ENCODE assay signal across 9 mouse cellular contexts in genomic region chr8:104191496-104191895, GRCm38 (mm10). TPM values are rescaled to one million over a fixed set of nuclear protein-coding genes. Genes with fewer than 3 reads are reported as not detected.
A peak's percentile ranks its signal among the peaks of the same experiment; 100 is the strongest.
DNase-seq lines count a peak whose midpoint lies in the region; ATAC-seq and TF ChIP-seq lines count a peak whose summit lies in the region.
"Had no signal": no experiment of that assay in that cellular context is flagged by ENCODE, and none has a peak within 500 bp of the region (broad histone marks: within the 10 kb centered on the region; RNA-seq: fewer than 3 reads in every experiment).

No protein-coding gene starts in this region.

- TF ChIP-seq POLR2A in cerebellum, adult 2 months (IDR thresholded peaks at IDR 0.05; ENCODE audit: borderline replicate concordance, insufficient read depth, low read length), result no peak

- DNase-seq in kidney, adult 9 months, result no peak
- peak; percentile 65 for DNase-seq in embryo, embryonic 10.5 days (ENCODE audit: low spot score)
- DNase-seq in midbrain, postnatal 0 days (ENCODE audit: low spot score), result peak; percentile 49
- no peak for DNase-seq in left cerebral cortex, adult 18-20 months (ENCODE audit: low spot score in 2 of 2)
- no peak for DNase-seq in cerebellum, adult 2 months

- 0 out of 2 replicates have a peak overlapping the region, but pooled peaks have one; percentile 3 for H3K27ac ChIP-seq in kidney, embryonic 16.5 days (ENCODE audit: low read length)
- peak overlapping the region; percentile 58 for H3K27ac ChIP-seq in hindbrain, embryonic 12.5 days
- H3K27ac ChIP-seq in midbrain, postnatal 0 days (ENCODE audit: low read depth, low read length), result no peak overlapping the region
- H3K27ac ChIP-seq in cerebellum, adult 2 months (ENCODE audit: insufficient read depth, low read length), result no peak overlapping the region
- H3K27ac ChIP-seq in forebrain, embryonic 13.5 days, result no peak overlapping the region

- no peak for TF ChIP-seq CTCF in midbrain, postnatal 0 days (IDR thresholded peaks at IDR 0.05)
- TF ChIP-seq CTCF in cerebellum, adult 2 months (IDR thresholded peaks at IDR 0.05; ENCODE audit: borderline replicate concordance, insufficient read depth, low read depth, low read length), result no peak

- H3K4me3 ChIP-seq in kidney, embryonic 16.5 days (ENCODE audit: low read length), result no peak overlapping the region
- H3K4me3 ChIP-seq in hindbrain, embryonic 12.5 days, result no peak overlapping the region
- H3K4me3 ChIP-seq in midbrain, postnatal 0 days (ENCODE audit: low read depth, low read length), result no peak overlapping the region
- no peak overlapping the region for H3K4me3 ChIP-seq in cerebellum, adult 2 months (replicated peaks; ENCODE audit: insufficient read depth, low read depth, low read length)
- H3K4me3 ChIP-seq in forebrain, embryonic 13.5 days, result no peak overlapping the region

- H3K4me1 ChIP-seq in kidney, embryonic 16.5 days (ENCODE audit: insufficient read depth, low read length), result peaks cover 12% of the 10 kb centered on the region
- peaks cover 5% of the 10 kb centered on the region for H3K4me1 ChIP-seq in hindbrain, embryonic 12.5 days
- H3K4me1 ChIP-seq in midbrain, postnatal 0 days (ENCODE audit: insufficient read depth, low read length), result no peaks in the 10 kb centered on the region
- H3K4me1 ChIP-seq in cerebellum, adult 2 months (ENCODE audit: control insufficient read depth, insufficient read depth, low read length), result no peaks in the 10 kb centered on the region
- no peaks in the 10 kb centered on the region for H3K4me1 ChIP-seq in forebrain, embryonic 13.5 days

- H3K36me3 ChIP-seq in kidney, embryonic 16.5 days (ENCODE audit: insufficient read depth, low read length), result no peaks in the 10 kb centered on the region
- H3K36me3 ChIP-seq in hindbrain, embryonic 12.5 days, result no peaks in the 10 kb centered on the region
- no peaks in the 10 kb centered on the region for H3K36me3 ChIP-seq in midbrain, postnatal 0 days (ENCODE audit: insufficient read depth, low read length)
- H3K36me3 ChIP-seq in forebrain, embryonic 13.5 days (ENCODE audit: poor library complexity, severe bottlenecking), result no peaks in the 10 kb centered on the region
- H3K36me3 ChIP-seq: G1E had no signal

- H3K9ac ChIP-seq in kidney, embryonic 16.5 days (replicated peaks; ENCODE audit: low read length), result no peak overlapping the region
- H3K9ac ChIP-seq in hindbrain, embryonic 12.5 days, result no peak overlapping the region
- no peak overlapping the region for H3K9ac ChIP-seq in midbrain, postnatal 0 days (replicated peaks; ENCODE audit: low read length, poor library complexity, severe bottlenecking)
- H3K9ac ChIP-seq in forebrain, embryonic 13.5 days, result no peak overlapping the region

- 15% methylated on average over 11 of the region's 11 CpGs for WGBS in kidney, embryonic 16.5 days
- WGBS in hindbrain, embryonic 12.5 days, result 19% methylated on average over 11 of the region's 11 CpGs
- WGBS in midbrain, postnatal 0 days, result 23% methylated on average over 11 of the region's 11 CpGs
- 16% methylated on average over 11 of the region's 11 CpGs for whole genome bisulfite sequencing in cerebellum, adult 2 months
- WGBS in forebrain, embryonic 13.5 days, result 71% methylated on average over 11 of the region's 11 CpGs

- ATAC-seq in kidney, embryonic 16.5 days (ENCODE audit: low FRiP score, low TSS enrichment), result peak; percentile 89
- ATAC-seq in hindbrain, embryonic 12.5 days (ENCODE audit: low FRiP score), result peak; percentile 85
- no peak for ATAC-seq in midbrain, postnatal 0 days (ENCODE audit: low FRiP score)
- no peak for ATAC-seq in forebrain, embryonic 13.5 days

- H3K27me3 ChIP-seq in kidney, embryonic 16.5 days (ENCODE audit: insufficient read depth, low read length), result no peaks in the 10 kb centered on the region
- peaks cover 7% of the 10 kb centered on the region for H3K27me3 ChIP-seq in hindbrain, embryonic 12.5 days
- H3K27me3 ChIP-seq in midbrain, postnatal 0 days (ENCODE audit: insufficient read depth, low read length), result no peaks in the 10 kb centered on the region
- no peaks in the 10 kb centered on the region for H3K27me3 ChIP-seq in cerebellum, adult 2 months (ENCODE audit: control insufficient read depth, insufficient read depth, low read length)
- no peaks in the 10 kb centered on the region for H3K27me3 ChIP-seq in forebrain, embryonic 13.5 days

- H3K9me3 ChIP-seq in kidney, embryonic 16.5 days (ENCODE audit: low read length), result peaks cover 4% of the 10 kb centered on the region; the same call in 1 of the 2 replicates
- H3K9me3 ChIP-seq in hindbrain, embryonic 12.5 days (replicated peaks), result 0 out of 2 replicates have a peak, but pooled peaks cover 6% of the 10 kb centered on the region
- H3K9me3 ChIP-seq in midbrain, postnatal 0 days (ENCODE audit: low read length), result 0 out of 2 replicates have a peak, but pooled peaks cover 4% of the 10 kb centered on the region
- peaks cover 3% of the 10 kb centered on the region; the same call in 1 of the 2 replicates for H3K9me3 ChIP-seq in forebrain, embryonic 13.5 days (replicated peaks)

- no peak overlapping the region for H3K4me2 ChIP-seq in kidney, embryonic 16.5 days (replicated peaks; ENCODE audit: low read depth, low read length)
- H3K4me2 ChIP-seq in hindbrain, embryonic 12.5 days (replicated peaks), result no peak overlapping the region
- no peak overlapping the region for H3K4me2 ChIP-seq in midbrain, postnatal 0 days (ENCODE audit: low read depth, low read length, poor library complexity, severe bottlenecking)
- H3K4me2 ChIP-seq in forebrain, embryonic 13.5 days, result no peak overlapping the region

RNA-seq across cellular contexts. Expression of gene Bean1, which starts 21.3 kb away (rescaled TPM):
- 2.3 and 2.5 TPM in 2 replicates for polyA plus RNA-seq in kidney, embryonic 16.5 days (2015; fragmentation: Nextera tagmentation; extraction: Ambion mirVana)
- 2.2 and 2.6 TPM in 2 replicates for polyA plus RNA-seq in hindbrain, embryonic 12.5 days (2016; fragmentation: Nextera tagmentation; extraction: Ambion mirVana)
- total RNA-seq in midbrain, postnatal 0 days (2014; rRNA removed), result 30.6 and 34.9 TPM in 2 replicates
- 10.9 and 11.4 TPM in 2 replicates for polyA plus RNA-seq in midbrain, postnatal 0 days (2015; fragmentation: Nextera tagmentation; extraction: Ambion mirVana)
- total RNA-seq in left cerebral cortex, adult 18-20 months (2021), result 10 to 100 TPM; 11.6 to 12.5 TPM
- polyA plus RNA-seq in cerebellum, adult 2 months (2012; rRNA removed), result 21.8 and 23.0 TPM in 2 replicates
- polyA plus RNA-seq in forebrain, embryonic 13.5 days (2015; fragmentation: Nextera tagmentation; extraction: Ambion mirVana), result 0.75 and 0.87 TPM in 2 replicates
- total RNA-seq: G1E had no signal
- polyA plus RNA-seq: G1E had no signal

RNA-seq across cellular contexts. Expression of gene Tk2, which starts 56.9 kb away (rescaled TPM):
- 21.6 and 25.5 TPM in 2 replicates for polyA plus RNA-seq in kidney, embryonic 16.5 days (2015; fragmentation: Nextera tagmentation; extraction: Ambion mirVana)
- polyA plus RNA-seq in hindbrain, embryonic 12.5 days (2016; fragmentation: Nextera tagmentation; extraction: Ambion mirVana), result 37.8 and 38.4 TPM in 2 replicates
- 36.6 and 45.8 TPM in 2 replicates for total RNA-seq in midbrain, postnatal 0 days (2014; rRNA removed)
- 42.1 and 48.1 TPM in 2 replicates for polyA plus RNA-seq in midbrain, postnatal 0 days (2015; fragmentation: Nextera tagmentation; extraction: Ambion mirVana)
- 10 to 100 TPM; 39.3 to 41.4 TPM for total RNA-seq in left cerebral cortex, adult 18-20 months (2021)
- polyA plus RNA-seq in cerebellum, adult 2 months (2012; rRNA removed), result 37.2 and 38.4 TPM in 2 replicates
- 39.1 and 41.1 TPM in 2 replicates for polyA plus RNA-seq in forebrain, embryonic 13.5 days (2015; fragmentation: Nextera tagmentation; extraction: Ambion mirVana)

RNA-seq across cellular contexts. Expression of gene Cklf, which starts 59.2 kb away (rescaled TPM):
- polyA plus RNA-seq in kidney, embryonic 16.5 days (2015; fragmentation: Nextera tagmentation; extraction: Ambion mirVana), result 40.0 and 46.7 TPM in 2 replicates
- polyA plus RNA-seq in hindbrain, embryonic 12.5 days (2016; fragmentation: Nextera tagmentation; extraction: Ambion mirVana), result 40.7 and 48.2 TPM in 2 replicates
- total RNA-seq in midbrain, postnatal 0 days (2014; rRNA removed), result 21.5 and 21.7 TPM in 2 replicates
- 29.6 and 31.3 TPM in 2 replicates for polyA plus RNA-seq in midbrain, postnatal 0 days (2015; fragmentation: Nextera tagmentation; extraction: Ambion mirVana)
- 1 to 10 TPM; 5.7 to 8.5 TPM for total RNA-seq in left cerebral cortex, adult 18-20 months (2021)
- 6.9 and 7.9 TPM in 2 replicates for polyA plus RNA-seq in cerebellum, adult 2 months (2012; rRNA removed)
- 41.3 and 44.1 TPM in 2 replicates for polyA plus RNA-seq in forebrain, embryonic 13.5 days (2015; fragmentation: Nextera tagmentation; extraction: Ambion mirVana)

Comparison
In these comparisons a context has a peak if more than half of its experiments do, and no peak if none do; other contexts are left out.
1. ATAC-seq: peak in kidney, embryonic 16.5 days (single experiment) and hindbrain, embryonic 12.5 days (single experiment); none in midbrain, postnatal 0 days (single experiment) and forebrain, embryonic 13.5 days (single experiment).
2. H3K27ac ChIP-seq: peak in kidney, embryonic 16.5 days (single experiment) and hindbrain, embryonic 12.5 days (single experiment); none in midbrain, postnatal 0 days (single experiment), cerebellum, adult 2 months (single experiment) and forebrain, embryonic 13.5 days (single experiment).
3. DNase-seq: peak in embryo, embryonic 10.5 days (single experiment) and midbrain, postnatal 0 days (single experiment); none in kidney, adult 9 months (single experiment), left cerebral cortex, adult 18-20 months (0 of 2) and cerebellum, adult 2 months (0 of 2).